Mouse (Mus musculus): ENCODE data around the gene Ppp1r35.

Ppp1r35 gene

GRCm38 (mm10) chr5:137751221-137751887 lies 27.3 kb upstream of the Ppp1r35 start:
- in situ Hi-C loops (cut with MboI, MseI) = loop anchor here in 1 of 2 experiments (25.0 kb wide), 1 partner anchor 414 kb away; the partner anchor contains the start of gene Slc12a9

GRCm38 (mm10) chr5:137751988-137752387 lies 26.7 kb upstream of the Ppp1r35 start:
- in situ Hi-C loops (cut with MboI, MseI) = loop anchor here in 1 of 2 experiments (25.0 kb wide), 1 partner anchor 415 kb away; the partner anchor contains the start of gene Slc12a9

GRCm38 (mm10) chr5:137753111-137753832 lies 25.4 kb upstream of the Ppp1r35 start:
- in situ Hi-C loops (cut with MboI, MseI) = loop anchor here in 1 of 2 experiments (25.0 kb wide), 1 partner anchor 416 kb away; the partner anchor contains the start of gene Slc12a9

- in situ Hi-C loops (cut with MboI, MseI) = loop anchor here (5.0 to 25.0 kb wide), 2 partner anchors 103 to 418 kb away; partner anchors contain the start of gene Slc12a9 (in 1 of the 2)
These were observed 23.2 kb upstream of the Ppp1r35 start for GRCm38 (mm10) chr5:137755425-137755824.

GRCm38 (mm10) chr5:137756106-137756505 lies 22.5 kb upstream of the Ppp1r35 start:
- in situ Hi-C loops (cut with MboI, MseI) = loop anchor here (5.0 to 25.0 kb wide), 2 partner anchors 104 to 419 kb away; partner anchors contain the start of gene Slc12a9 (in 1 of the 2)

GRCm38 (mm10) chr5:137756882-137757661 lies 21.6 kb upstream of the Ppp1r35 start:
- in situ Hi-C loops (cut with MboI, MseI) = loop anchor here (5.0 to 25.0 kb wide), 2 partner anchors 105 to 420 kb away; partner anchors contain the start of gene Slc12a9 (in 1 of the 2)

GRCm38 (mm10) chr5:137757887-137758286 lies 20.8 kb upstream of the Ppp1r35 start:
- in situ Hi-C loops (cut with MboI, MseI) = loop anchor here (5.0 to 25.0 kb wide), 2 partner anchors 106 to 421 kb away; partner anchors contain the start of gene Slc12a9 (in 1 of the 2)

- in situ Hi-C loops (cut with MboI, MseI) = loop anchor here (5.0 to 25.0 kb wide), 2 partner anchors 107 to 422 kb away; partner anchors contain the start of gene Slc12a9 (in 1 of the 2)
These were observed 19.6 kb upstream of the Ppp1r35 start for GRCm38 (mm10) chr5:137758921-137759534.

- in situ Hi-C loops (cut with MboI, MseI) = loop anchor here (5.0 to 25.0 kb wide), 3 partner anchors 108 to 423 kb away; partner anchors contain the start of gene Slc12a9 (in 1 of the 2)
These were observed 18.7 kb upstream of the Ppp1r35 start for GRCm38 (mm10) chr5:137759971-137760412.

GRCm38 (mm10) chr5:137764609-137765340 lies 13.9 kb upstream of the Ppp1r35 start:
- in situ Hi-C loops (cut with MboI, MseI) = loop anchor here in 1 of 2 experiments (5.0 to 25.0 kb wide), 3 partner anchors 112 to 427 kb away; partner anchors contain the start of gene Slc12a9

- in situ Hi-C loops (cut with MboI, MseI) = loop anchor here in 1 of 2 experiments (10.0 to 25.0 kb wide), 2 partner anchors 241 to 429 kb away; partner anchors contain the start of gene Slc12a9
These were observed 12.4 kb upstream of the Ppp1r35 start for GRCm38 (mm10) chr5:137766270-137766669.

- in situ Hi-C loops (cut with MboI, MseI) = loop anchor here in 1 of 2 experiments (10.0 to 25.0 kb wide), 2 partner anchors 244 to 431 kb away; partner anchors contain the start of gene Slc12a9
These were observed 10.2 kb upstream of the Ppp1r35 start for GRCm38 (mm10) chr5:137768475-137768874.

GRCm38 (mm10) chr5:137770709-137771108 lies 7.9 kb upstream of the Ppp1r35 start:
- in situ Hi-C loops (cut with MboI, MseI) = loop anchor here in 1 of 2 experiments (25.0 kb wide), 1 partner anchor 433 kb away; the partner anchor contains the start of gene Slc12a9

- in situ Hi-C loops (cut with MboI, MseI) = loop anchor here in 1 of 2 experiments (25.0 kb wide), 1 partner anchor 435 kb away; the partner anchor contains the start of gene Slc12a9
These were observed 5.9 kb upstream of the Ppp1r35 start for GRCm38 (mm10) chr5:137772755-137773154.

- in situ Hi-C loops (cut with MboI, MseI) = loop anchor here (5.0 to 25.0 kb wide), 3 partner anchors 248 to 1813 kb away; partner anchors contain the start of genes Get4 (in 1 of the 2) and Ssc4d (in 1 of the 2)
These were observed 2.9 kb upstream of the Ppp1r35 start for GRCm38 (mm10) chr5:137775587-137776290.

GRCm38 (mm10) chr5:137776408-137776918 lies 2.2 kb upstream of the Ppp1r35 start:
- in situ Hi-C loops (cut with MboI, MseI) = loop anchor here (5.0 to 25.0 kb wide), 3 partner anchors 249 to 1814 kb away; partner anchors contain the start of genes Get4 (in 1 of the 2) and Ssc4d (in 1 of the 2)

GRCm38 (mm10) chr5:137777267-137777845 lies 1.3 kb upstream of the Ppp1r35 start:
- in situ Hi-C loops (cut with MboI, MseI) = loop anchor here (5.0 to 25.0 kb wide), 3 partner anchors 250 to 1815 kb away; partner anchors contain the start of genes Get4 (in 1 of the 2) and Ssc4d (in 1 of the 2)
